Mouse (Mus musculus) gastrocnemius, postnatal 14 days (tissue): ENCODE measurements at regions not wholly inside any gene's neighbourhood (a gene's known extent, or its start where the extent isn't known, plus 50 kb on each side); places are given as distances from the start of the nearest gene placed in this dataset.

Source experiments
- DNase-seq: peaks from one replicate; pipeline ENCODE4 v3.0.0; 2021; ENCODE audit warnings: mixed read lengths
- intact Hi-C: fragments of 180-260 bp; cut with DNase I; formaldehyde crosslinking; loops from one replicate; pipeline ENCODE4 v1.15.1; 2025; ENCODE audit warnings: low total_unique reads

GRCm38 (mm10) chr7:123896759-123897444, 85.8 kb upstream of the Hs3st4 start:
- intact Hi-C loops: no loop called here
- no peak for DNase-seq

GRCm38 (mm10) chr7:123907946-123908840, 74.5 kb upstream of the Hs3st4 start:
- DNase-seq: peak; percentile 38
- intact Hi-C loops: no loop called here

- DNase-seq: no peak
- intact Hi-C loops: no loop called here
Observed at GRCm38 (mm10) chr7:123921461-123921860, 61.2 kb upstream of the Hs3st4 start.

- no peak for DNase-seq
- intact Hi-C loops: no loop called here
Observed at GRCm38 (mm10) chr7:123932486-123932885, 50.2 kb upstream of the Hs3st4 start.
